Mouse (Mus musculus) forebrain, embryonic 11.5 days (tissue): ENCODE results near the gene Exo1. TPM values are rescaled to one million over a fixed set of nuclear protein-coding genes. Genes with fewer than 3 reads are reported as not detected.

Experiments
- ATAC-seq: fragments of 200-750 bp; cut with Nextera tagmentation; replicated peaks from 2 replicates; pipeline ENCODE4 v1.8.0; 2017; ENCODE audit warnings: moderate TSS enrichment; ENCODE audit not compliant: low FRiP score
- DNase-seq: peaks from one replicate; pipeline ENCODE4 v3.0.0-alpha.2; 2017; ENCODE audit warnings: low spot score
- H3K27ac ChIP-seq: fragments of 300-500 bp; sonication (generic); 2 replicates; pipeline ENCODE4 v1.5.1; 2014; ENCODE audit warnings: low read depth, low read length
- H3K27me3 ChIP-seq: fragments of 300-500 bp; sonication (generic); 2 replicates; pipeline ENCODE4 v1.6.1; 2014; ENCODE audit warnings: mild to moderate bottlenecking, low read length, mixed read lengths; ENCODE audit not compliant: control insufficient read depth, insufficient read depth
- H3K36me3 ChIP-seq: fragments of 300-500 bp; sonication (generic); 2 replicates; pipeline ENCODE4 v1.6.1; 2014; ENCODE audit warnings: mild to moderate bottlenecking, low read length, moderate library complexity, mixed read lengths; ENCODE audit not compliant: control insufficient read depth, insufficient read depth
- H3K4me1 ChIP-seq: fragments of 300-500 bp; sonication (generic); replicated peaks from 2 replicates; pipeline ENCODE4 v1.6.1; 2014; ENCODE audit warnings: low read length, mixed read lengths; ENCODE audit not compliant: control insufficient read depth, insufficient read depth
- H3K4me2 ChIP-seq: fragments of 300-500 bp; sonication (generic); 2 replicates; pipeline ENCODE4 v1.6.1; 2014; ENCODE audit warnings: low read depth, mild to moderate bottlenecking, low read length, moderate library complexity, mixed read lengths; ENCODE audit not compliant: severe bottlenecking
- H3K4me3 ChIP-seq: fragments of 300-500 bp; sonication (generic); 2 replicates; pipeline ENCODE4 v1.5.1; 2014; ENCODE audit warnings: low read depth, low read length
- H3K9ac ChIP-seq: fragments of 300-500 bp; sonication (generic); 2 replicates; pipeline ENCODE4 v1.6.1; 2014; ENCODE audit warnings: low read length
- H3K9me3 ChIP-seq: fragments of 300-500 bp; sonication (generic); 2 replicates; pipeline ENCODE4 v1.6.1; 2016; ENCODE audit warnings: low read length, mixed read lengths; ENCODE audit not compliant: control insufficient read depth
- WGBS: fragments of 180-500 bp; shearing (Covaris S2); extraction: QIAGEN DNeasy Blood & Tissue Kit; methylation state at CpG from one replicate; pipeline ENCODE4 v1.1.7; 2014; 5-methylcytosine and 5-hydroxymethylcytosine counted together
- polyA plus RNA-seq: library from polyadenylated mRNA; unstranded; fragments of >200 nt; fragmentation: Nextera tagmentation; extraction: Ambion mirVana; gene quantifications from 2 replicates; pipeline ENCODE4 v1.2.1, GENCODE M21; 2014

The Exo1 gene
- polyA plus RNA-seq: 156 and 161 TPM in 2 replicates

GRCm38 (mm10) chr1:175880453-175881296 lies at the start of gene Exo1:
TSS of gene Exo1 (plus strand) at chr1:175880581.
- Histone ChIP-seq H3K4me1 (peaks cover 2% of the 10 kb centered on the region; the same call in 1 of the 2 replicates), H3K9ac (peak within 1 kb of the TSS; percentile 80), H3K9me3 (no peaks in the 10 kb centered on the region), H3K27ac (peak within 1 kb of the TSS; percentile 81; the same call in 1 of the 2 replicates), H3K36me3 (peaks cover 7% of the 10 kb centered on the region; the same call in 1 of the 2 replicates), H3K4me3 (peak within 1 kb of the TSS; percentile 84), H3K27me3 (no peaks in the 10 kb centered on the region), H3K4me2 (peak within 1 kb of the TSS; percentile 64)
- ATAC-seq (peak; percentile 97), DNase-seq (peak; percentile 90)
- under 1% methylated on average over 66 of the region's 66 CpGs for WGBS

- Histone ChIP-seq H3K9ac (no peak overlapping the region), H3K27ac (no peak overlapping the region), H3K27me3 (no peaks in the 10 kb centered on the region), H3K4me1 (no peaks in the 10 kb centered on the region), H3K4me2 (no peak overlapping the region), H3K9me3 (no peaks in the 10 kb centered on the region), H3K4me3 (no peak overlapping the region), H3K36me3 (no peaks in the 10 kb centered on the region)
- no peak for DNase-seq
- WGBS: 86% methylated on average over 1 of the region's 1 CpGs
- no peak for ATAC-seq
Measured at GRCm38 (mm10) chr1:175855515-175855914, 24.9 kb upstream of the Exo1 start.

GRCm38 (mm10) chr1:175867050-175867449 lies 13.3 kb upstream of the Exo1 start:
- no peak overlapping the region for H3K4me3 ChIP-seq
- ATAC-seq (peak; percentile 47; the same call in 1 of the 2 replicates), DNase-seq (no peak)
- no peaks in the 10 kb centered on the region for H3K36me3 ChIP-seq
- WGBS: 44% methylated on average over 1 of the region's 1 CpGs
- H3K27ac ChIP-seq: no peak overlapping the region
- H3K27me3 ChIP-seq: no peaks in the 10 kb centered on the region
- no peak overlapping the region for H3K9ac ChIP-seq
- H3K9me3 ChIP-seq: no peaks in the 10 kb centered on the region
- no peak overlapping the region for H3K4me2 ChIP-seq
- H3K4me1 ChIP-seq: no peaks in the 10 kb centered on the region

- DNase-seq (no peak), ATAC-seq (peak; percentile 60; the same call in 1 of the 2 replicates)
- Histone ChIP-seq H3K27me3 (no peaks in the 10 kb centered on the region), H3K4me1 (no peaks in the 10 kb centered on the region), H3K9ac (no peak overlapping the region), H3K9me3 (no peaks in the 10 kb centered on the region), H3K4me3 (no peak overlapping the region), H3K27ac (no peak overlapping the region), H3K4me2 (no peak overlapping the region), H3K36me3 (no peaks in the 10 kb centered on the region)
- 38% methylated on average over 5 of the region's 5 CpGs for WGBS
Measured at GRCm38 (mm10) chr1:175867558-175867957, 12.8 kb upstream of the Exo1 start.

DNA sequence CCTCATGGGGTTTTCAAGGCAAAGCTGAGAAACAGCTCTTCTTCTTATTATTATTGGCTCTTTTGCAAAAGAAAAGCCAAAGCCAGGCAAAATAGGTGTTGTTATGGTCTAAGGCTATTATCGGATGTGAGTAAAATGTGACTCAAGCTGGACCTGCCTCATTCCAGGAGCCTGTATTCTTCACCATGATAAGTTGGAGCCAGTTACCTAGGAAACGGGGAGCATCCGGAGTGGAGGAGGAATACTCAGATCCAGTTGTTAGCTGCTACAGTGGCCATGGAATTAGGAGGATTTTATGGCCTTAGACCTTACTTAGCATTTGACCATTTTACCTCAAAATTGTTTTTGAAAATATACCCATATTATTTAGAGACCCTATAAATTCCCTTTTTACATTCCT lies 9.7 kb upstream of the Exo1 start:
- ATAC-seq (no peak), DNase-seq (no peak)
- Histone ChIP-seq H3K4me2 (no peak overlapping the region), H3K36me3 (no peaks in the 10 kb centered on the region), H3K9me3 (no peaks in the 10 kb centered on the region), H3K27ac (no peak overlapping the region), H3K9ac (no peak overlapping the region), H3K4me3 (no peak overlapping the region), H3K27me3 (no peaks in the 10 kb centered on the region), H3K4me1 (no peaks in the 10 kb centered on the region)
- 71% methylated on average over 3 of the region's 3 CpGs for WGBS

DNA sequence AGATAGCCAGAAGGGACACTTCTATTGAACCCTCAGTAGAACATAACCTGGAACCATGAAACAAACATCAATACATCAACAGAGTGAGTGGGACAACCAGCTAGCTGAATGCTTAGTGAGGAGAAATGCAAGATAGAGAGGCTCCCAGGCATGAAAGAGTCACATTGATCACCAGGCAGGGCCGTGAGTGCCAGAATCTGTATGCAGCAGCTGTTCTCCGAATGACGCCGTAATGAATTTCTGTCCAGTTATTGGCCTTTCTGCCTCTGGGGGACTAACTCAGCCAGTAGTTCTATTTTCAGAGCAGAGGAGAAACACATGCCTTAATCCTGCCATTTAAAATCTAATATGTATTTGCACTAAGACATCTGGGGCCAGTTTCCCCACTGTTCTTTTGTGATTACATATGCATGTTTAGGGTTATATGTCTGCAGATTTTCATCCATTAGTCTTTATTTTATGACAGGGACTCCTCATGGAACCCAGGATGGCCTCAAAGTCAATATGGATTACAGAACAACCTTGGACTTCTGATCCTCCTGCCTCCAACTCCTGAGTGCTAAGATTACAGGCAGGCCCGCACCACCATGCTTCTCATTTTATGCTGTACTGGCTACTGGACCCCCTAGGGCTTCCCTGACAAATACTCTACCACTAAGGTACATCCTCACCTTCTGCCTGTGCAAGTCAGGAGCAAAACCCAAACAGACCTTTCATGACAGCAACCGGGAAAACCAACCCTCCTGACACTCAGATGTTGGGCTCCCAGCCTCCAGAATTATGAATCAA lies 8.2 kb upstream of the Exo1 start:
- H3K27ac ChIP-seq: no peak overlapping the region
- H3K4me2 ChIP-seq: no peak overlapping the region
- H3K9me3 ChIP-seq: no peaks in the 10 kb centered on the region
- ATAC-seq: no peak
- H3K36me3 ChIP-seq: no peaks in the 10 kb centered on the region
- H3K4me3 ChIP-seq: no peak overlapping the region
- no peak for DNase-seq
- H3K4me1 ChIP-seq: no peaks in the 10 kb centered on the region
- no peak overlapping the region for H3K9ac ChIP-seq
- WGBS: 85% methylated on average over 6 of the region's 6 CpGs
- no peaks in the 10 kb centered on the region for H3K27me3 ChIP-seq

GRCm38 (mm10) chr1:175883398-175883797 lies 3.0 kb downstream of the Exo1 start:
- Histone ChIP-seq H3K27me3 (no peaks in the 10 kb centered on the region), H3K4me2 (no peak overlapping the region), H3K9me3 (no peaks in the 10 kb centered on the region), H3K4me3 (no peak overlapping the region), H3K27ac (no peak overlapping the region), H3K9ac (no peak overlapping the region), H3K36me3 (peaks cover 8% of the 10 kb centered on the region; the same call in 1 of the 2 replicates), H3K4me1 (peaks cover 2% of the 10 kb centered on the region; the same call in 1 of the 2 replicates)
- ATAC-seq: no peak
- 89% methylated on average over 3 of the region's 3 CpGs for WGBS
- DNase-seq: no peak

DNA sequence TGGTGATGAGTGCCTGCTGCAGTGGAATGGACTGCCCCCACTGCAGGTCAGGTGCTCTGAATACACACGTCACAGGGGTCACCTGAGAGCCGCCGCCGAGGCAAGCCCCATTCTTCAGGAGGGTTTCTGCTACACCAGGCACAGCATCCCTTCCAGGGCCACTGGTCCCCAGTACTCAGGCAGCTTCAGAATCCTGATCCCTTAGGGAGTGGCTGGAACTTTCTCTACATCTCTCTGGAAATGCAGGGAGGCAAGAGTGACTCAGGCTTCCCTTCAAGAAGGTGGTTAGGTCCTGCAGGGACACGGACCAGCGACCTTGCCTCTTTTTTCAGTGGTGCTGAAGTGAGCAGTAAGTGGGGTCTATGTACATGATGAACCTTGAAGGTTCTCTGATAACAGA lies 12.9 kb downstream of the Exo1 start:
- Histone ChIP-seq H3K9ac (no peak overlapping the region), H3K27me3 (no peaks in the 10 kb centered on the region), H3K4me3 (no peak overlapping the region), H3K36me3 (peaks cover 6% of the 10 kb centered on the region; the same call in 1 of the 2 replicates), H3K9me3 (no peaks in the 10 kb centered on the region), H3K4me1 (no peaks in the 10 kb centered on the region), H3K4me2 (no peak overlapping the region), H3K27ac (no peak overlapping the region)
- no peak for ATAC-seq
- WGBS: 93% methylated on average over 6 of the region's 6 CpGs
- DNase-seq: no peak
